Mouse (Mus musculus) MEL (cell line): ENCODE data around the gene Lmod2.

ENCODE experiments used
- CTCF ChIP-seq, 3 experiments: IDR thresholded peaks in 2 of 3; conservative IDR thresholded peaks in 1 of 3; 2 replicates each; pipeline ENCODE4 v1.5.1; 2011 to 2012; ENCODE audit warnings: low read length in 3 of 3, low read depth in 2 of 3, mild to moderate bottlenecking in 2 of 3, improper control_type of control experiment in 1 of 3, inconsistent platforms in 1 of 3, mixed read lengths in 1 of 3, moderate library complexity in 1 of 3; ENCODE audit not compliant: control insufficient read depth in 1 of 3, insufficient read depth in 1 of 3, poor library complexity in 1 of 3, severe bottlenecking in 1 of 3
- ELF1 ChIP-seq: IDR thresholded peaks from 2 replicates; pipeline ENCODE4 v1.6.1; 2014; ENCODE audit warnings: low read depth, mild to moderate bottlenecking, inconsistent platforms, low read length, improper control_type of control experiment, moderate library complexity
- EP300 ChIP-seq, 2 experiments: IDR thresholded peaks; 2 replicates each; pipeline ENCODE4 v1.6.1; 2011; ENCODE audit warnings: improper control_type of control experiment in 2 of 2, low read length in 2 of 2, low read depth in 1 of 2, mild to moderate bottlenecking in 1 of 2
- GABPA ChIP-seq: IDR thresholded peaks from 2 replicates; pipeline ENCODE4 v1.6.1; 2012; ENCODE audit warnings: low read depth, mild to moderate bottlenecking, inconsistent platforms, low read length, improper control_type of control experiment, moderate library complexity
- GATA1 ChIP-seq: IDR thresholded peaks from 2 replicates; pipeline ENCODE4 v1.6.1; 2011; ENCODE audit warnings: low read depth, low read length, improper control_type of control experiment
- KAT2A ChIP-seq: conservative IDR thresholded peaks from 2 replicates; pipeline ENCODE4 v1.6.1; 2012; ENCODE audit warnings: low read depth, low read length, improper control_type of control experiment, inconsistent platforms
- MAX ChIP-seq: IDR thresholded peaks from 2 replicates; pipeline ENCODE4 v1.6.1; 2011; ENCODE audit warnings: low read length, improper control_type of control experiment
- MAZ ChIP-seq: IDR thresholded peaks from 2 replicates; pipeline ENCODE4 v1.6.1; 2012; ENCODE audit warnings: low read depth, mild to moderate bottlenecking, inconsistent platforms, low read length, improper control_type of control experiment
- MEF2A ChIP-seq: IDR thresholded peaks from 2 replicates; pipeline ENCODE4 v1.6.1; 2014; ENCODE audit warnings: low read depth, mild to moderate bottlenecking, inconsistent platforms, low read length, improper control_type of control experiment; ENCODE audit not compliant: poor library complexity, insufficient replicate concordance, severe bottlenecking; ENCODE audit errors: extremely low read depth
- POLR2A ChIP-seq, 2 experiments: IDR thresholded peaks; 2 replicates each; pipeline ENCODE4 v1.6.1; 2011 to 2012; ENCODE audit warnings: low read length in 2 of 2, mild to moderate bottlenecking in 2 of 2, control low read depth in 1 of 2, improper control_type of control experiment in 1 of 2, low read depth in 1 of 2, moderate library complexity in 1 of 2; ENCODE audit not compliant: control insufficient read depth in 1 of 2, insufficient read depth in 1 of 2, poor library complexity in 1 of 2
- RCOR1 ChIP-seq: IDR thresholded peaks from 2 replicates; pipeline ENCODE4 v1.6.1; 2012; ENCODE audit warnings: low read depth, mild to moderate bottlenecking, inconsistent platforms, low read length, improper control_type of control experiment
- TAL1 ChIP-seq: IDR thresholded peaks from 2 replicates; pipeline ENCODE4 v1.6.1; 2012; ENCODE audit warnings: mild to moderate bottlenecking, inconsistent platforms, low read length, moderate library complexity, mixed read lengths
- USF1 ChIP-seq: IDR thresholded peaks from 2 replicates; pipeline ENCODE4 v1.6.1; 2014; ENCODE audit warnings: low read depth, mild to moderate bottlenecking, inconsistent platforms, low read length, improper control_type of control experiment, moderate library complexity
- ZNF384 ChIP-seq: IDR thresholded peaks from 2 replicates; pipeline ENCODE4 v1.6.1; 2012; ENCODE audit warnings: low read depth, mild to moderate bottlenecking, inconsistent platforms, low read length, improper control_type of control experiment

DNA sequence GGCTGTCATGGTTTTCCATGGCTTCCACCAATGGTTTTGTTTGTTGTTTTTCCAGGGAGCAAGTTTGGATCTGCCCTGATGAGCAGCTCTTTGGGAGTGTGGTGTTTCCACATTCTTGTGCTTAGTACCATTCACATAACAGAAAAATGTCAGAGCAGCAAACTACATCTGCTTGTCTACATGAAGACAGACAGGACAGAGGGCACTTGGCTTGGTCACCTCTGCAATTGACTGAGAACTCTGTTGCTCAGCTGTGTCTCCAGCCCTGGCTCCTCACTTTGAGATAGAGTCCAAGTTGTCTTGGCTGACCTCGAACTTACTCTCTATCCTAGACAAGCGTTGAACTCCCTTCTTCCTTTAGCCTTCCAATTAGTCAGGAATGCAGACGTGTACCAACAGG is 4.8 kb downstream of the Lmod2 start:
- TF ChIP-seq POLR2A (IDR thresholded peaks at IDR 0.05; ENCODE audit: control insufficient read depth in 1 of 2, insufficient read depth in 1 of 2, low read depth in 1 of 2, low read length in 2 of 2, poor library complexity in 1 of 2) (no peak), USF1 (no peak), CTCF (IDR thresholded peaks at IDR 0.05 in 2 of 3, conservative IDR thresholded peaks at IDR 0.05 in 1 of 3; ENCODE audit: control insufficient read depth in 1 of 3, insufficient read depth in 1 of 3, low read depth in 2 of 3, low read length in 3 of 3, poor library complexity in 1 of 3, severe bottlenecking in 1 of 3) (no peak), EP300 (IDR thresholded peaks at IDR 0.05; ENCODE audit: low read depth in 1 of 2, low read length in 2 of 2) (no peak), RCOR1 (no peak), GATA1 (no peak), GABPA (no peak), ELF1 (no peak), KAT2A (no peak), TAL1 (no peak), MAZ (no peak), ZNF384 (no peak), MEF2A (no peak), MAX (no peak)
